Mouse (Mus musculus) gonadal fat pad, adult 2 months (tissue): ENCODE results near the gene Iyd. TPM values are rescaled to one million over a fixed set of nuclear protein-coding genes. Genes with fewer than 3 reads are reported as not detected.
"Not testable (repeated sequence)": the region's sequence is repeated elsewhere in the genome, so short reads cannot be mapped to it uniquely, and the experiment has no call there.

ENCODE experiments used
- DNase-seq: peaks from one replicate; pipeline ENCODE4 v3.0.0-alpha.2; 2012; ENCODE audit warnings: low read depth
- polyA plus RNA-seq: library from polyadenylated mRNA; depleted of rRNA; stranded (reverse); fragments of >200 nt; gene quantifications from 2 replicates; pipeline ENCODE4 v1.2.3, GENCODE M21; 2012; rRNA removed

Iyd gene
- polyA plus RNA-seq: 1.6 and 2.6 TPM in 2 replicates

- DNase-seq: no peak
Observed at GRCm38 (mm10) chr10:3540003-3540827, at the start of gene Iyd. Iyd (plus strand) TSS chr10:3540240.

GRCm38 (mm10) chr10:3496791-3497190 is 43.2 kb upstream of the Iyd start:
- DNase-seq: no peak

- DNase-seq: not testable (repeated sequence)
Observed at GRCm38 (mm10) chr10:3500846-3501245, 39.2 kb upstream of the Iyd start.

- DNase-seq: no peak
Observed at GRCm38 (mm10) chr10:3507484-3508221, 32.4 kb upstream of the Iyd start.

GRCm38 (mm10) chr10:3508222-3508588 is 31.8 kb upstream of the Iyd start:
- no peak for DNase-seq

GRCm38 (mm10) chr10:3508746-3509145 is 31.3 kb upstream of the Iyd start:
- DNase-seq: no peak

- no peak for DNase-seq
Observed at GRCm38 (mm10) chr10:3509663-3510277, 30.3 kb upstream of the Iyd start.

GRCm38 (mm10) chr10:3510486-3510885 is 29.6 kb upstream of the Iyd start:
- no peak for DNase-seq

- DNase-seq: no peak
Observed at GRCm38 (mm10) chr10:3511401-3511800, 28.6 kb upstream of the Iyd start.

GRCm38 (mm10) chr10:3512620-3513305 is 27.3 kb upstream of the Iyd start:
- DNase-seq: no peak

- DNase-seq: no peak
Observed at GRCm38 (mm10) chr10:3513947-3514346, 26.1 kb upstream of the Iyd start.

- no peak for DNase-seq
Observed at GRCm38 (mm10) chr10:3514634-3515033, 25.4 kb upstream of the Iyd start.

GRCm38 (mm10) chr10:3516442-3516841 is 23.6 kb upstream of the Iyd start:
- DNase-seq: no peak

GRCm38 (mm10) chr10:3523044-3523793 is 16.8 kb upstream of the Iyd start:
- DNase-seq: no peak

GRCm38 (mm10) chr10:3524513-3524912 is 15.5 kb upstream of the Iyd start:
- DNase-seq: no peak

GRCm38 (mm10) chr10:3525420-3526019 is 14.5 kb upstream of the Iyd start:
- no peak for DNase-seq

GRCm38 (mm10) chr10:3529807-3530206 is 10.2 kb upstream of the Iyd start:
- DNase-seq: peak; percentile 37

- no peak for DNase-seq
Observed at GRCm38 (mm10) chr10:3530661-3531060, 9.4 kb upstream of the Iyd start.

GRCm38 (mm10) chr10:3531375-3531774 is 8.7 kb upstream of the Iyd start:
- DNase-seq: peak; percentile 22

GRCm38 (mm10) chr10:3534445-3534844 is 5.6 kb upstream of the Iyd start:
- DNase-seq: no peak

- DNase-seq: no peak
Observed at GRCm38 (mm10) chr10:3536361-3536760, 3.7 kb upstream of the Iyd start.
